Comparison of ENCODE assay signal across 8 mouse cellular contexts in genomic region chr6:34384110-34384661, GRCm38 (mm10). TPM values are rescaled to one million over a fixed set of nuclear protein-coding genes. Genes with fewer than 3 reads are reported as not detected.
DNase-seq lines count a peak whose midpoint lies in the region; ATAC-seq lines count a peak whose summit lies in the region.

Gene Akr1b10 (plus strand): TSS chr6:34384218.

- H3K9me3 ChIP-seq in intestine, embryonic 15.5 days = no peaks in the 10 kb centered on the region

- no peaks in the 10 kb centered on the region for H3K36me3 ChIP-seq in intestine, embryonic 15.5 days

- intact Hi-C loops in left cerebral cortex, postnatal 14 days (cut with DNase I) = no loop called here

- WGBS in intestine, embryonic 15.5 days = 1% methylated on average over 17 of the region's 17 CpGs

- H3K27me3 ChIP-seq in intestine, embryonic 15.5 days (replicated peaks) = no peaks in the 10 kb centered on the region

- H3K4me1 ChIP-seq in intestine, embryonic 15.5 days (replicated peaks) = peaks cover 7% of the 10 kb centered on the region

- peak within 1 kb of the TSS; percentile 77 for H3K27ac ChIP-seq in intestine, embryonic 15.5 days

- ATAC-seq in intestine, embryonic 15.5 days = peak; percentile 73
- ATAC-seq in megakaryocyte-erythroid progenitor cell, adult 5-6 weeks (replicated peaks; ENCODE audit: low FRiP score, low TSS enrichment, poor library complexity, severe bottlenecking) = peak; percentile 82

- peak; percentile 89 for DNase-seq in adrenal gland, adult 8-10 months
- DNase-seq in embryo, embryonic 11.5 days (ENCODE audit: low read depth, low spot score) = peak; percentile 23
- peak; percentile 38 to 76 for DNase-seq in gastrocnemius, postnatal 4 days (ENCODE audit: low spot score in 2 of 2)
- peak; percentile 77 to 91 for DNase-seq in left cerebral cortex, postnatal 14 days (ENCODE audit: low spot score in 2 of 2)
- DNase-seq in right cerebral cortex, postnatal 36 days (ENCODE audit: low spot score in 2 of 2) = peak; percentile 70 to 83
- DNase-seq in urinary bladder, postnatal 4 days (ENCODE audit: low spot score in 2 of 2) = peak; percentile 73 to 82

- H3K9ac ChIP-seq in intestine, embryonic 15.5 days = peak within 1 kb of the TSS; percentile 43

- peak within 1 kb of the TSS; percentile 82 for H3K4me2 ChIP-seq in intestine, embryonic 15.5 days (replicated peaks)

- H3K4me3 ChIP-seq in intestine, embryonic 15.5 days (replicated peaks) = peak within 1 kb of the TSS; percentile 52

RNA-seq across cellular contexts. Expression of gene Akr1b10, which starts in this region (rescaled TPM):
- total RNA-seq in adrenal gland, adult 8-10 months (2022) = 100 to 1,000 TPM; 150 to 228 (median 186) TPM
- 10 to 100 TPM; 34.9 to 36.5 TPM for total RNA-seq in gastrocnemius, postnatal 4 days (2021)
- 14.5 and 15.4 TPM in 2 replicates for polyA plus RNA-seq in intestine, embryonic 15.5 days (2015; fragmentation: Nextera tagmentation; extraction: Ambion mirVana)
- 10 to 100 TPM; 17.4 to 18.3 TPM for total RNA-seq in left cerebral cortex, postnatal 14 days (2021)
- total RNA-seq in megakaryocyte-erythroid progenitor cell, adult 5-6 weeks (2014; fragmentation: Nextera tagmentation) = 18.6 and 22.5 TPM in 2 replicates
- 10.5 and 16.5 TPM in 2 replicates for total RNA-seq in megakaryocyte-erythroid progenitor cell, adult 5-6 weeks (2017)

Comparison
In these comparisons a context has a peak if more than half of its experiments do, and no peak if none do; other contexts are left out.
1. Peak in every context shown above with its lines: DNase-seq, ATAC-seq, H3K4me3 ChIP-seq and H3K27ac ChIP-seq.
2. RNA of gene Akr1b10 (total RNA-seq): 150 to 228 TPM in adrenal gland, adult 8-10 months; 34.9 to 36.5 TPM in gastrocnemius, postnatal 4 days, 10.5 to 22.5 TPM in megakaryocyte-erythroid progenitor cell, adult 5-6 weeks and 17.4 to 18.3 TPM in left cerebral cortex, postnatal 14 days; every median in the first group is over 4 times any median in the second.
3. DNase-seq: peak in every context shown above with its lines; median percentile 89 in adrenal gland, adult 8-10 months; 84 in left cerebral cortex, postnatal 14 days; 78 in urinary bladder, postnatal 4 days; 76 in right cerebral cortex, postnatal 36 days; 57 in gastrocnemius, postnatal 4 days; 23 in embryo, embryonic 11.5 days.